26 mouse cellular contexts compared by ENCODE assay signal in genomic region chr13:87247731-87248130, GRCm38 (mm10).
DNase-seq lines count a peak whose midpoint lies in the region; ATAC-seq lines count a peak whose summit lies in the region.
"Had no signal": no experiment of that assay in that cellular context is flagged by ENCODE, and none has a peak within 500 bp of the region (broad histone marks: within the 10 kb centered on the region; RNA-seq: fewer than 3 reads in every experiment).

No protein-coding gene starts in this region.

- no peaks in the 10 kb centered on the region for H3K27me3 ChIP-seq in heart, embryonic 12.5 days (replicated peaks)
- H3K27me3 ChIP-seq in intestine, embryonic 16.5 days (replicated peaks; ENCODE audit: control insufficient read depth, insufficient read depth, low read length), result no peaks in the 10 kb centered on the region
- H3K27me3 ChIP-seq: CH12.LX; embryonic facial prominence, embryonic 13.5 days; embryonic facial prominence, embryonic 15.5 days; forebrain, embryonic 12.5 days; Patski had no signal

- H3K36me3 ChIP-seq in heart, embryonic 12.5 days, result no peaks in the 10 kb centered on the region
- H3K36me3 ChIP-seq in intestine, embryonic 16.5 days (ENCODE audit: control insufficient read depth, insufficient read depth, low read length), result no peaks in the 10 kb centered on the region
- H3K36me3 ChIP-seq: embryonic facial prominence, embryonic 13.5 days; embryonic facial prominence, embryonic 15.5 days; forebrain, embryonic 10.5 days; forebrain, embryonic 12.5 days; G1E had no signal

- no peak overlapping the region for H3K9ac ChIP-seq in heart, embryonic 12.5 days
- no peak overlapping the region for H3K9ac ChIP-seq in intestine, embryonic 16.5 days (ENCODE audit: low read depth, low read length)
- H3K9ac ChIP-seq: embryonic facial prominence, embryonic 13.5 days; embryonic facial prominence, embryonic 15.5 days; forebrain, embryonic 12.5 days had no signal

- no peak overlapping the region for H3K27ac ChIP-seq in heart, embryonic 12.5 days (ENCODE audit: poor library complexity, severe bottlenecking)
- H3K27ac ChIP-seq in intestine, embryonic 16.5 days (ENCODE audit: low read length), result no peak overlapping the region
- H3K27ac ChIP-seq: embryonic facial prominence, embryonic 13.5 days; embryonic facial prominence, embryonic 15.5 days; forebrain, embryonic 10.5 days; forebrain, embryonic 12.5 days had no signal

- H3K4me3 ChIP-seq in heart, embryonic 12.5 days, result no peak overlapping the region
- H3K4me3 ChIP-seq in intestine, embryonic 16.5 days (ENCODE audit: low read length), result no peak overlapping the region
- H3K4me3 ChIP-seq: embryonic facial prominence, embryonic 13.5 days; embryonic facial prominence, embryonic 15.5 days; erythroblast, embryonic 14.5 days; forebrain, embryonic 10.5 days; forebrain, embryonic 12.5 days had no signal

- no peak overlapping the region for H3K4me2 ChIP-seq in heart, embryonic 12.5 days
- no peak overlapping the region for H3K4me2 ChIP-seq in intestine, embryonic 16.5 days (ENCODE audit: low read depth, low read length)
- H3K4me2 ChIP-seq: embryonic facial prominence, embryonic 13.5 days; embryonic facial prominence, embryonic 15.5 days; forebrain, embryonic 12.5 days had no signal

- H3K4me1 ChIP-seq in heart, embryonic 12.5 days (replicated peaks), result no peaks in the 10 kb centered on the region
- no peaks in the 10 kb centered on the region for H3K4me1 ChIP-seq in intestine, embryonic 16.5 days (ENCODE audit: control insufficient read depth, insufficient read depth, low read length)
- H3K4me1 ChIP-seq: embryonic facial prominence, embryonic 13.5 days; embryonic facial prominence, embryonic 15.5 days; forebrain, embryonic 10.5 days; forebrain, embryonic 12.5 days had no signal

- no peak for ATAC-seq in heart, embryonic 12.5 days (ENCODE audit: insufficient number of reproducible peaks, low FRiP score)
- no peak for ATAC-seq in intestine, embryonic 16.5 days
- ATAC-seq: activated CD4-positive, CD25-positive, alpha-beta regulatory T cell, adult 4 months; CD4-positive, CD25-positive, alpha-beta regulatory T cell, adult 4 months; forebrain, embryonic 14.5 days; forebrain, embryonic 16.5 days; Patski had no signal

- DNase-seq in heart, adult 11 months, result peak; percentile 71
- DNase-seq in R1 (ENCODE audit: low read depth, low spot score), result peak; percentile 9
- DNase-seq in frontal cortex, postnatal 10 days (ENCODE audit: low spot score in 2 of 2), result no peak
- DNase-seq: adrenal gland, adult 8-10 months; adrenal gland, postnatal 14 days; adrenal gland, postnatal 36 days; B cell, adult 2 months; cerebellum, adult 11-12 months; cerebellum, adult 9-10 months; cerebellum, postnatal 10 days; cerebellum, postnatal 36 days; embryo, embryonic 11 days had no signal

- H3K9me3 ChIP-seq in heart, embryonic 12.5 days (replicated peaks), result no peaks in the 10 kb centered on the region
- no peaks in the 10 kb centered on the region for H3K9me3 ChIP-seq in intestine, embryonic 16.5 days (ENCODE audit: control insufficient read depth, low read length)
- H3K9me3 ChIP-seq: embryonic facial prominence, embryonic 13.5 days; embryonic facial prominence, embryonic 15.5 days; forebrain, embryonic 10.5 days; forebrain, embryonic 12.5 days had no signal

Comparison
In these comparisons a context has a peak if more than half of its experiments do, and no peak if none do; other contexts are left out.
1. DNase-seq: peak in heart, adult 11 months (single experiment) and R1 (single experiment); none in frontal cortex, postnatal 10 days (0 of 2).